Comparison of ENCODE assay signal across 20 mouse cellular contexts in the genomic region with DNA sequence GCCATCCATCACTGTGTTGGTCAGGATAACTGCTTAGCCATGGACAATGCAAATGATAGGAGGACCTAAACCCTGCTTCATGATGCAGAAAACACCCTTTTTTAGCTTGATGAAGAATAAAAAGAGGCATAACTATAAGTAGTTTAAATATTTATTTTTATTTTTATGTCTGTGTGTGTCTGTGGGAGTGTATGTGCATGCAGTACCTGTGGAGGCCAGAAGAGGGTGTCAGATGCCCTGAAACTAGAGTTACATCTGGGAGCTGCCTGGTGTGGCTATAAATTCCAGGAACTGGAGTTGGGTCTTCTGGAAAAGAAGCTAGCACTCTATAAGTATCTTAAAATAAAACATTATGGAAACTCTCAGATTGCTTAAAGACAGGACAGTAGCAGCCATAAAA.
DNase-seq lines count a peak whose midpoint lies in the region; ATAC-seq and TF ChIP-seq lines count a peak whose summit lies in the region.
"Had no signal": no experiment of that assay in that cellular context is flagged by ENCODE, and none has a peak within 500 bp of the region (broad histone marks: within the 10 kb centered on the region; RNA-seq: fewer than 3 reads in every experiment).

No protein-coding gene starts in this region.

- TF ChIP-seq CTCF in heart, adult 2 months (IDR thresholded peaks at IDR 0.05) = 0 out of 2 replicates have a peak, but pooled peaks have one; percentile 12
- TF ChIP-seq CTCF in layer of hippocampus, adult 2 months (conservative IDR thresholded peaks at IDR 0.05) = peak; percentile 52
- peak; percentile 40 for TF ChIP-seq CTCF in midbrain, postnatal 0 days (IDR thresholded peaks at IDR 0.05)
- peak; percentile 23; the same call in 1 of the 2 replicates for TF ChIP-seq CTCF in stomach, postnatal 0 days (IDR thresholded peaks at IDR 0.05; ENCODE audit: low read depth)
- TF ChIP-seq CTCF in lung, postnatal 0 days (IDR thresholded peaks at IDR 0.05) = no peak

- ATAC-seq in midbrain, postnatal 0 days (ENCODE audit: low FRiP score) = no peak
- ATAC-seq in midbrain, embryonic 16.5 days = no peak
- ATAC-seq in stomach, postnatal 0 days (ENCODE audit: low FRiP score, low TSS enrichment) = no peak
- no peak for ATAC-seq in lung, postnatal 0 days
- ATAC-seq: forebrain, embryonic 15.5 days; hindbrain, embryonic 16.5 days had no signal

- H3K27me3 ChIP-seq in heart, adult 2 months (ENCODE audit: control insufficient read depth, insufficient read depth, low read length) = no peaks in the 10 kb centered on the region
- no peaks in the 10 kb centered on the region for H3K27me3 ChIP-seq in midbrain, postnatal 0 days (ENCODE audit: insufficient read depth, low read length)
- H3K27me3 ChIP-seq in midbrain, embryonic 16.5 days (ENCODE audit: control insufficient read depth, insufficient read depth, low read depth, low read length) = no peaks in the 10 kb centered on the region
- H3K27me3 ChIP-seq in stomach, postnatal 0 days (ENCODE audit: control insufficient read depth, insufficient read depth, low read length) = no peaks in the 10 kb centered on the region
- H3K27me3 ChIP-seq in lung, postnatal 0 days (replicated peaks; ENCODE audit: insufficient read depth, low read length) = no peaks in the 10 kb centered on the region
- H3K27me3 ChIP-seq: embryonic facial prominence, embryonic 15.5 days; forebrain, embryonic 15.5 days; heart, embryonic 13.5 days had no signal

- no peaks in the 10 kb centered on the region for H3K9me3 ChIP-seq in midbrain, postnatal 0 days (ENCODE audit: low read length)
- H3K9me3 ChIP-seq in midbrain, embryonic 16.5 days (replicated peaks; ENCODE audit: control insufficient read depth, low read length, poor library complexity, severe bottlenecking) = no peaks in the 10 kb centered on the region
- H3K9me3 ChIP-seq in stomach, postnatal 0 days (ENCODE audit: control insufficient read depth, low read length) = no peaks in the 10 kb centered on the region; the same call in 1 of the 2 replicates
- H3K9me3 ChIP-seq in lung, postnatal 0 days (ENCODE audit: low read length) = 0 out of 2 replicates have a peak, but pooled peaks cover 2% of the 10 kb centered on the region
- H3K9me3 ChIP-seq: embryonic facial prominence, embryonic 15.5 days; forebrain, embryonic 10.5 days; forebrain, embryonic 15.5 days had no signal

- no peak overlapping the region for H3K4me3 ChIP-seq in heart, adult 2 months
- H3K4me3 ChIP-seq in layer of hippocampus, adult 2 months = no peak overlapping the region
- H3K4me3 ChIP-seq in midbrain, postnatal 0 days (ENCODE audit: low read depth, low read length) = no peak overlapping the region
- H3K4me3 ChIP-seq in midbrain, embryonic 16.5 days (ENCODE audit: low read depth, low read length) = no peak overlapping the region
- H3K4me3 ChIP-seq in stomach, postnatal 0 days (ENCODE audit: low read depth, low read length) = no peak overlapping the region
- H3K4me3 ChIP-seq in lung, postnatal 0 days (ENCODE audit: low read depth, low read length) = no peak overlapping the region
- H3K4me3 ChIP-seq: embryonic facial prominence, embryonic 15.5 days; erythroblast, embryonic 14.5 days; forebrain, embryonic 10.5 days; forebrain, embryonic 15.5 days; heart, embryonic 13.5 days had no signal

- no peak for TF ChIP-seq POLR2A in heart, adult 2 months (IDR thresholded peaks at IDR 0.05; ENCODE audit: insufficient read depth, low read depth, low read length)

- H3K36me3 ChIP-seq in heart, adult 2 months (ENCODE audit: control insufficient read depth, insufficient read depth, low read length) = no peaks in the 10 kb centered on the region
- no peaks in the 10 kb centered on the region for H3K36me3 ChIP-seq in midbrain, postnatal 0 days (ENCODE audit: insufficient read depth, low read length)
- no peaks in the 10 kb centered on the region for H3K36me3 ChIP-seq in midbrain, embryonic 16.5 days (ENCODE audit: control insufficient read depth, insufficient read depth, low read length)
- H3K36me3 ChIP-seq in stomach, postnatal 0 days (ENCODE audit: control insufficient read depth, insufficient read depth, low read length) = no peaks in the 10 kb centered on the region
- H3K36me3 ChIP-seq in lung, postnatal 0 days (ENCODE audit: insufficient read depth, low read length) = no peaks in the 10 kb centered on the region
- H3K36me3 ChIP-seq: embryonic facial prominence, embryonic 15.5 days; forebrain, embryonic 10.5 days; forebrain, embryonic 15.5 days; heart, embryonic 13.5 days had no signal

- H3K27ac ChIP-seq in heart, adult 2 months = no peak overlapping the region
- H3K27ac ChIP-seq in layer of hippocampus, adult 2 months = no peak overlapping the region
- H3K27ac ChIP-seq in midbrain, postnatal 0 days (ENCODE audit: low read depth, low read length) = no peak overlapping the region
- H3K27ac ChIP-seq in midbrain, embryonic 16.5 days (ENCODE audit: low read length) = no peak overlapping the region
- no peak overlapping the region for H3K27ac ChIP-seq in stomach, postnatal 0 days (replicated peaks)
- no peak overlapping the region for H3K27ac ChIP-seq in lung, postnatal 0 days (ENCODE audit: low read length)
- H3K27ac ChIP-seq: embryonic facial prominence, embryonic 15.5 days; forebrain, embryonic 10.5 days; forebrain, embryonic 15.5 days; heart, embryonic 13.5 days had no signal

- intact Hi-C loops in heart, adult 2 months (cut with DNase I) = no loop called here

- H3K4me2 ChIP-seq in midbrain, postnatal 0 days (ENCODE audit: low read depth, low read length, poor library complexity, severe bottlenecking) = no peak overlapping the region
- no peak overlapping the region for H3K4me2 ChIP-seq in midbrain, embryonic 16.5 days (ENCODE audit: low read length)
- no peak overlapping the region for H3K4me2 ChIP-seq in stomach, postnatal 0 days (replicated peaks; ENCODE audit: low read depth)
- no peak overlapping the region for H3K4me2 ChIP-seq in lung, postnatal 0 days (replicated peaks; ENCODE audit: low read depth, low read length)
- H3K4me2 ChIP-seq: embryonic facial prominence, embryonic 15.5 days; forebrain, embryonic 15.5 days; heart, embryonic 13.5 days had no signal

- no peaks in the 10 kb centered on the region for H3K79me2 ChIP-seq in heart, adult 2 months (replicated peaks; ENCODE audit: control insufficient read depth, insufficient read depth, low read length)

- no peak for TF ChIP-seq EP300 in heart, adult 2 months (IDR thresholded peaks at IDR 0.05; ENCODE audit: insufficient read depth, low read depth, low read length)
- TF ChIP-seq EP300 in stomach, postnatal 0 days (optimal IDR thresholded peaks at IDR 0.05) = no peak
- no peak for TF ChIP-seq EP300 in lung, postnatal 0 days (IDR thresholded peaks at IDR 0.05)

- DNase-seq in heart, adult 2 months = no peak
- no peak for DNase-seq in heart, adult 9 months (ENCODE audit: low spot score in 2 of 2)
- DNase-seq in layer of hippocampus, adult 2 months (ENCODE audit: low spot score in 2 of 2) = no peak
- no peak for DNase-seq in layer of hippocampus, postnatal 14 days (ENCODE audit: low spot score in 2 of 2)
- DNase-seq in midbrain, postnatal 0 days (ENCODE audit: low spot score) = no peak
- no peak for DNase-seq in stomach, postnatal 0 days (ENCODE audit: low spot score)
- DNase-seq in lung, postnatal 0 days (ENCODE audit: low spot score) = no peak
- DNase-seq: adrenal gland, postnatal 10 days; cerebellum, adult 11-12 months; cerebellum, adult 9-11 months; embryo, embryonic 11 days; gastrocnemius, postnatal 14 days; heart, postnatal 36 days had no signal

- H3K4me1 ChIP-seq in heart, adult 2 months (ENCODE audit: control insufficient read depth, insufficient read depth, low read length) = no peaks in the 10 kb centered on the region
- no peaks in the 10 kb centered on the region for H3K4me1 ChIP-seq in midbrain, postnatal 0 days (ENCODE audit: insufficient read depth, low read length)
- no peaks in the 10 kb centered on the region for H3K4me1 ChIP-seq in midbrain, embryonic 16.5 days (ENCODE audit: control insufficient read depth, insufficient read depth, low read length)
- H3K4me1 ChIP-seq in stomach, postnatal 0 days (replicated peaks; ENCODE audit: control insufficient read depth, insufficient read depth) = no peaks in the 10 kb centered on the region
- no peaks in the 10 kb centered on the region for H3K4me1 ChIP-seq in lung, postnatal 0 days (ENCODE audit: insufficient read depth, low read depth, low read length)
- H3K4me1 ChIP-seq: embryonic facial prominence, embryonic 15.5 days; forebrain, embryonic 10.5 days; forebrain, embryonic 15.5 days; heart, embryonic 13.5 days had no signal

- H3K9ac ChIP-seq in heart, adult 2 months (ENCODE audit: low read depth, low read length) = no peak overlapping the region
- no peak overlapping the region for H3K9ac ChIP-seq in midbrain, postnatal 0 days (replicated peaks; ENCODE audit: low read length, poor library complexity, severe bottlenecking)
- no peak overlapping the region for H3K9ac ChIP-seq in midbrain, embryonic 16.5 days (ENCODE audit: low read depth, low read length)
- no peak overlapping the region for H3K9ac ChIP-seq in stomach, postnatal 0 days (ENCODE audit: low read length)
- no peak overlapping the region for H3K9ac ChIP-seq in lung, postnatal 0 days (replicated peaks; ENCODE audit: low read depth)
- H3K9ac ChIP-seq: embryonic facial prominence, embryonic 15.5 days; forebrain, embryonic 15.5 days; heart, embryonic 13.5 days had no signal
